Comparison of ENCODE assay signal across 8 mouse cellular contexts in genomic region chr15:21407324-21408044, GRCm38 (mm10).
DNase-seq lines count a peak whose midpoint lies in the region; ATAC-seq and TF ChIP-seq lines count a peak whose summit lies in the region.

No protein-coding gene starts in this region.

- TF ChIP-seq CTCF in E14TG2a.4 (conservative IDR thresholded peaks at IDR 0.05; ENCODE audit: low read length) = peak; percentile 70

- no peak overlapping the region for H3K4me3 ChIP-seq in E14TG2a.4 (replicated peaks; ENCODE audit: low read length)
- no peak overlapping the region for H3K4me3 ChIP-seq in intestine, embryonic 15.5 days (replicated peaks)

- peak; percentile 65; the same call in 1 of the 2 replicates for ATAC-seq in intestine, embryonic 15.5 days

- H3K27ac ChIP-seq in intestine, embryonic 15.5 days = no peak overlapping the region

- no peaks in the 10 kb centered on the region for H3K4me1 ChIP-seq in E14TG2a.4 (replicated peaks; ENCODE audit: low read depth, low read length)
- no peaks in the 10 kb centered on the region for H3K4me1 ChIP-seq in intestine, embryonic 15.5 days (replicated peaks)

- H3K4me2 ChIP-seq in intestine, embryonic 15.5 days (replicated peaks) = no peak overlapping the region

- no peaks in the 10 kb centered on the region for H3K36me3 ChIP-seq in E14TG2a.4 (ENCODE audit: insufficient read depth, low read length)
- no peaks in the 10 kb centered on the region for H3K36me3 ChIP-seq in intestine, embryonic 15.5 days

- DNase-seq in kidney, adult 9 months = peak; percentile 32
- DNase-seq in kidney, adult 8-10 months = no peak
- peak; percentile 7 for DNase-seq in c-Kit-positive CD71-positive TER-119-negative erythroid progenitor cells, embryonic 14.5 days (ENCODE audit: low read depth)
- no peak for DNase-seq in urinary bladder, postnatal 4 days (ENCODE audit: low spot score in 2 of 2)
- no peak for DNase-seq in adrenal gland, adult 8-10 months
- DNase-seq in cerebellum, adult 9-11 months = no peak

- H3K9ac ChIP-seq in intestine, embryonic 15.5 days = no peak overlapping the region

- H3K9me3 ChIP-seq in E14TG2a.4 (ENCODE audit: low read length) = peaks cover 4% of the 10 kb centered on the region; the same call in 1 of the 2 replicates
- no peaks in the 10 kb centered on the region for H3K9me3 ChIP-seq in intestine, embryonic 15.5 days

- H3K27me3 ChIP-seq in E14TG2a.4 (ENCODE audit: insufficient read depth, low read length) = no peaks in the 10 kb centered on the region
- H3K27me3 ChIP-seq in intestine, embryonic 15.5 days (replicated peaks) = no peaks in the 10 kb centered on the region

- 66% methylated on average over 2 of the region's 2 CpGs for WGBS in intestine, embryonic 15.5 days

Comparison
In these comparisons a context has a peak if more than half of its experiments do, and no peak if none do; other contexts are left out.
1. DNase-seq: peak in kidney, adult 9 months (single experiment) and c-Kit-positive CD71-positive TER-119-negative erythroid progenitor cells, embryonic 14.5 days (single experiment); none in kidney, adult 8-10 months (0 of 2), urinary bladder, postnatal 4 days (0 of 2), adrenal gland, adult 8-10 months (single experiment) and cerebellum, adult 9-11 months (single experiment).